Mouse (Mus musculus) heart, embryonic 15.5 days (tissue): ENCODE data around the gene Gm1140. TPM values are rescaled to one million over a fixed set of nuclear protein-coding genes. Genes with fewer than 3 reads are reported as not detected.
"Not testable (repeated sequence)": the region's sequence is repeated elsewhere in the genome, so short reads cannot be mapped to it uniquely, and the experiment has no call there.

Source experiments
- ATAC-seq: fragments of 200-750 bp; cut with Nextera tagmentation; replicated peaks from 2 replicates; pipeline ENCODE4 v1.8.0; 2017; ENCODE audit warnings: low read depth, moderate TSS enrichment; ENCODE audit not compliant: insufficient number of reproducible peaks, insufficient read depth, low FRiP score
- H3K27ac ChIP-seq: fragments of 300-500 bp; sonication (generic); 2 replicates; pipeline ENCODE4 v1.5.1; 2015; ENCODE audit warnings: mild to moderate bottlenecking, inconsistent platforms
- H3K27me3 ChIP-seq: fragments of 300-500 bp; sonication (generic); 2 replicates; pipeline ENCODE4 v1.6.1; 2015; ENCODE audit warnings: inconsistent platforms
- H3K36me3 ChIP-seq: fragments of 300-500 bp; sonication (generic); 2 replicates; pipeline ENCODE4 v1.6.1; 2015; ENCODE audit warnings: mild to moderate bottlenecking, inconsistent platforms
- H3K4me1 ChIP-seq: fragments of 300-500 bp; sonication (generic); replicated peaks from 2 replicates; pipeline ENCODE4 v1.6.1; 2015; ENCODE audit warnings: inconsistent platforms
- H3K4me2 ChIP-seq: fragments of 300-500 bp; sonication (generic); 2 replicates; pipeline ENCODE4 v1.6.1; 2015; ENCODE audit warnings: inconsistent platforms, mild to moderate bottlenecking, moderate library complexity
- H3K4me3 ChIP-seq: fragments of 300-500 bp; sonication (generic); 2 replicates; pipeline ENCODE4 v1.5.1; 2015; ENCODE audit warnings: mild to moderate bottlenecking, inconsistent platforms
- H3K9ac ChIP-seq: fragments of 300-500 bp; sonication (generic); 2 replicates; pipeline ENCODE4 v1.6.1; 2015; ENCODE audit warnings: mild to moderate bottlenecking, inconsistent platforms
- H3K9me3 ChIP-seq: fragments of 300-500 bp; sonication (generic); replicated peaks from 2 replicates; pipeline ENCODE4 v1.6.1; 2016; ENCODE audit warnings: inconsistent platforms
- WGBS: fragments of 180-500 bp; shearing (Covaris S2); methylation state at CpG from one replicate; pipeline ENCODE4 v1.1.7; 2015; ENCODE audit warnings: mixed read lengths; 5-methylcytosine and 5-hydroxymethylcytosine counted together
- polyA plus RNA-seq: library from polyadenylated mRNA; unstranded; fragments of >200 nt; fragmentation: Nextera tagmentation; extraction: Ambion mirVana; gene quantifications from 2 replicates; pipeline ENCODE4 v1.2.1, GENCODE M21; 2015

Gm1140 gene
- polyA plus RNA-seq: not detected in 2 replicates

- not testable (repeated sequence) for H3K36me3 ChIP-seq, H3K9me3 ChIP-seq, H3K27ac ChIP-seq, H3K27me3 ChIP-seq, H3K4me2 ChIP-seq, ATAC-seq, H3K4me3 ChIP-seq, H3K9ac ChIP-seq, H3K4me1 ChIP-seq
- WGBS: 94% methylated on average over 5 of the region's 11 CpGs
Measured at GRCm38 (mm10) chrX:67693462-67693861, at the start of gene Gm1140. Gene Gm1140 (minus strand): TSS chrX:67693562.

GRCm38 (mm10) chrX:67695398-67695797 lies 2.0 kb upstream of the Gm1140 start, which contains the start of gene Gm14692:
Gene Gm14692 (plus strand): TSS chrX:67695698.
- H3K9ac ChIP-seq, H3K9me3 ChIP-seq, H3K36me3 ChIP-seq, H3K4me3 ChIP-seq, H3K4me2 ChIP-seq, H3K4me1 ChIP-seq, H3K27ac ChIP-seq, ATAC-seq, H3K27me3 ChIP-seq: not testable (repeated sequence)
- 93% methylated on average over 4 of the region's 10 CpGs for WGBS

Other genes with a start within 250 kb of the Gm1140 start
- gene Gm14692, start 2.1 kb upstream of the Gm1140 start, polyA plus RNA-seq: not detected in 2 replicates
- gene 4933436I01Rik, start 227.9 kb upstream of the Gm1140 start, polyA plus RNA-seq: not detected in 2 replicates